Mouse (Mus musculus): ENCODE measurements around the gene Samd8. TPM values are rescaled to one million over a fixed set of nuclear protein-coding genes. Genes with fewer than 3 reads are reported as not detected.

The Samd8 gene
- total RNA-seq (2022) = 10 to 100 TPM; 73.0 to 85.3 (median 75.7) TPM

DNA sequence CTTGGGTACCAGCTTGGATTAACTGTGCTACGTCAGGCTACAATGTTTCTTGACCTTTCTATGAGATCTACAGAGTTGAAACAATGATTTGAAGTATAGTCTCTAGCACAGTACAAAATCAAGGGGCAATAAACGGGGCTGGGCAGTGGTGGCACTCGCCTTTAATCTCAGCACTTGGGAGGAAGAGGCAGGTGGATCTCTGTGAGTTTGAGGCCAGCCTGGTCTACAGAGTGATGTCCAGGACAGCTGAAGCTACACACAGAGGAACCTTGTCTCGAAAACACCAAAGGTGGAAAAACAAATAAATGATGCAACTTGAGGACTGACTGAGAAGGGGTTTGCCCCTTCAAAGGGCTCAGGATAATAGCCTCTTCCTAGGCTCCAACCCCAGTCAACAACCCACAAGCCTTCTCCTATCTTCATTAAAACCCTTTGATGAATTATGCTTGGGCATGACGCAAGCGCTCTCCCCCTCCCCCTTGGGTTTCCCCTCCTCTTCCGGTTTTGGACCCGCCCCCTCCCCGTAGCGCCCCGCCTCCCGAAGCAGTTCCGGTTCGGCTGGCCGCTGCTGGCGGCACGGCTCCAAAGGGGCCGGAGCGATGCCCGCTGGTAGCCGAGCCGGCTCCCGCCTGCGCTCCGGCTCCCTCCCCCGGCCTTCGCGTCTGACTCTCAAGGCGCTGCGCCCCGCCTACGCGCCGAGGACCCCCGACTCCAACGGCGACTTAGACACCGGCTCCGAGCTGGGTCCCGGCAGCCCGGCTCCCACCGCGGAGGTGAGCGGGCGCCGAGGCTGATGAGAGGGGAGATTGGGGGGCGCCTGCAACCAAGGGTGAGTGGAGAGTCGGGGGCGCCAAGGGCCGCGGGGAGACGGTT lies at the start of gene Samd8:
Gene Samd8 (plus strand): TSS at position 524 of the 873 bp plus-strand sequence.
- peak; percentile 70 to 75 for DNase-seq (ENCODE audit: low spot score in 2 of 2)

DNA sequence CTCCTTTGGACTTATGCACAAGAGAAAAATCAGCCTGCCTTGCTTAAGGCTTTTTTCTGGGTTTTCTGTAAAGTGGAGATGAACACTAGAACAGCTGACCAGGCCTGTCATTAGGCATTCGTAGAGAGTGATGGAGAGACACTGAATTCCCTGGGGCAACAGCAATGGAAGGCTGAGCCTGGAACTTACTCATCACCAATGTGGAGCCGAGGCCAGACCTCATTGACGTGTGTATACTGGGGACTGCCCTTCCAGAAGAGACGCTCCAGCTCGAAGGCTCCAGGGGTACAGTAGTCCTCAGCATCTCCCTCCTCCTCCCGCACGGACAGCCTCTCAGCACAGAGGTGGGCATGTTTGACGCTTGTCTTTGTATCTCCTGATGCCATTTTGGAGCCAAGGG lies 47.6 kb upstream of the Samd8 start:
- no peak for DNase-seq (ENCODE audit: low spot score in 2 of 2)

DNA sequence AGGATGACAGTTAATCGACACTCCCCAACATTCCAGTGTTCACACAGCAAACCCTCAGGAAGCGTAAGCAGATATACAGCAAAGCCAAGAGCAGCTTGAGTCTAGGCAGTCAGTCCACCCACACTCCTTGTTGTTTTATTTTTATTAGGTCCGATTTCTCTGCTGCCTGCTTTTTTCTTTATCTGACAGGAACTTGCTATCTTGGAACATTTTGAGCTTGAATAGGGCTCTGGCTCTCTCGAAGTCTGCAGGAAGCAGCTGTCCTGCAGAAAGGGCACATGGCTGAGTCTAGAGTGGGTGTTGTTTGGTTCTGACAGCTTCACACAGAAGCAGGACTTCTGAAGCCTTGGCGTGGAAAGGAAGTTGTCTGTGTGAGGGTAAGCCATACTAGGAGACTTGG lies 47.1 kb upstream of the Samd8 start:
- no peak for DNase-seq (ENCODE audit: low spot score in 2 of 2)

DNA sequence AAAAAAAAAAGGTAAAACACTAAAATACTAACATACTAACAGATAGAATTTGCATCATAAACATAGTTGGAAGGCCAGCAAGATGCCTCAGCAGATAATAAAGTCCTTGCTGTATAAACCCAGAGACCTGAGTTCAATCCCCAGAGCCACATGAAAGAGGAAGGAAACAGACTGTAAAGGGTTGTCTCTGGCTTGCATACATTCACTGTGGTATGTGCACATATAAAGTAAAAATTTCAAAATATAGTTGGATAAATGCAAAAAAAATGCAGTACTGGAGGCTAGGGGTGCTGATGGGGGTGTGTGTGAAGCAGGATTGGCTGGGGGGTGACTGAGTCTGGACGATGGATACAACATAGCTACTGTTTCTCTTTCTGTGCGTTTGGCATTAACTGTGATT lies 44.9 kb upstream of the Samd8 start:
- DNase-seq (ENCODE audit: low spot score in 2 of 2) = no peak

DNA sequence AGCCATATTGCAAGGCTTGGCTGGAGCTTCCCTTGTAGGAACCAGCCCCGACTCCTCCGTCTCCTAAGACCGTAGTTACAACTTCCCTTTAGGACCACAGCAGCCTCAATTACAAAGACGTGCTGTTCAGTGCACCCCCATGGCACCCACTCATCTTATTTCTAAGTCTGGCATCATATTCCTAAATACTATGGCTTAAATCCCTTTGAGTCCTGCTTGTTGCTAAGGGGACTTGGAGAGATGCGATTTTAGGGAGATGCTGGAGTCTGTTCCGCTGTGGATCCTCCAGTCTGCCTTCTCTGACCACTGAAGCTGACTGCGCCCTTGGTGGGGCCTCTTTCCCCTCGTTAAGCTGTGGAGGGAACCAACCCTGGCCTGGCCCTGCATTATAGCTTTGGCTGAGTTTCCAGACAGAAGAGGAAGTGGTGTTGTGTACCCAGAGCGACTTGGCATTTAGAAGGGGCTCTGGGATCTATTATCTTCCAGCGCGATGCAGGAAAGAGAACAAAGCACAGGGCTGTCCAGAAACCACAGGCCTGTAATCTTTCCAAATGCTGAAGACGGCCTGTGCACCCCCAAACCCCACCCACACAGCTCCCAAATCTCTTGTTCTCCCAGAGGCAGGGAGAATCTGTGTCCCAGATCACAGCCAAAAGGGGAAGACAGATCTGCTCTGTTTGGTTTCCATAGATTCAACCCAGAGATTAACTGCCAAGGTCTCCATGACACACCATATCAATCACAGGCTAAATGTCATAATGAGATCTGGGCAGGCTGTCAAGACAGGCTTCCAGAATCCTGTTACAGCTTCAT lies 43.4 kb upstream of the Samd8 start:
- peak in 1 of 2 experiments; percentile 47 for DNase-seq (ENCODE audit: low spot score in 2 of 2)

GRCm38 (mm10) chr14:21709545-21709944 lies 40.8 kb upstream of the Samd8 start:
- no peak for DNase-seq (ENCODE audit: low spot score in 2 of 2)

DNA sequence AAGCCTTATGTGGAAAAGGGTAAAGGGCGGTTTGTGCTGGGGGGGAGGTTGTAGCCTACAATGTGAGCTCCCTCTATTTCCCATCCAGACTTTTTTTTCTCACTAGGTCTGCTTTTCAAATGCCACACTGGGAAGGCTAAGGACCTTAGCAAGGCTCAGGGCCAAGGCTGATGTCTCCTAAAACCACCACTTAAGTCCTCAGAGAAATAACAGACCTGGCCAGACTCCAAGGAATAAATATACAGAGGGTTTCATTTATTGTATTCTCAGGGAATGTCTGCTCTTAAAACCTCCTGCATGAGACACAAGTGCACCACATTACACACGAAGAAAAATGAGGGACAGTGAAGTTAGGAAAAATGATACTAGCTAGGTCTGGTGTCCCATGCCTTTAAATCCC lies 39.1 kb upstream of the Samd8 start:
- DNase-seq (ENCODE audit: low spot score in 2 of 2) = no peak

- no peak for DNase-seq (ENCODE audit: low spot score in 2 of 2)
Measured at GRCm38 (mm10) chr14:21714486-21714885, 35.8 kb upstream of the Samd8 start, which contains the start of gene Dupd1. Gene Dupd1, minus strand, starts transcription at chr14:21714576.

GRCm38 (mm10) chr14:21719646-21720383 lies 30.5 kb upstream of the Samd8 start:
- no peak for DNase-seq (ENCODE audit: low spot score in 2 of 2)

- DNase-seq (ENCODE audit: low spot score in 2 of 2) = no peak
Measured at GRCm38 (mm10) chr14:21720430-21721205, 29.7 kb upstream of the Samd8 start.

- DNase-seq (ENCODE audit: low spot score in 2 of 2) = no peak
Measured at GRCm38 (mm10) chr14:21722021-21722698, 28.2 kb upstream of the Samd8 start.

DNA sequence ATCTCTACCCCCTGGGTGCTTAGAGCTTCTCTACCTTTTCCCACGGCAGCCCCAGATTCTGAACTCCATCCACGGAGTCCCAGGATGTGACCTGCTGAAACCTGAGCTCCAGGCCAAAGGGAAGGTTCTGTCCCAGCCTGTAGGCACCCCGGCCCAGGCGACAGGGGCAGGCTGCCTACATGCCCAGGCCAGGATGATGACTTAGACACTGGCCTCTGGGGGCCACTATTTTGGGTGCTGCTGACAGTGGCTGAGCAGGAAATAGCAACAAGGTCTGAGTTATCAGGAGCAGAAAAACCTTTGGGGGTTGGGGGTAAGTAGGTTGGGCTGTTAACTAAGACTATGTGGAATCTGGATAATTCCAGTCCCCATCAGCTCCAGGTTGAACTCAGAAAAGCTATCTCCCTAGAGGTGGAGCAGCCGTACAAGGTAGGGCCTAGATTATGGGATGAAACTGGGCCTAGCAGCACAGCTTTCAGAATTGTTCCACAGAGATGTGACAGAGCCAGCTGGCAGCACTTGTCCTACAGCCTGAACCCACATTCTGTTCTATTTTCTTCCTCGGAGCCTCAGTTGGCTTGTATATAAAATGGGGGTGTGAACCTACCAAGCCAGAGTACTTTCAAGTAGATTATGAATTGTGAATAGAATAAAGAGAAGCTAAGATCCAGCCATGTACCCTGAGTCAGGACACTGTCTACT lies 21.1 kb upstream of the Samd8 start:
- DNase-seq (ENCODE audit: low spot score in 2 of 2) = no peak

DNA sequence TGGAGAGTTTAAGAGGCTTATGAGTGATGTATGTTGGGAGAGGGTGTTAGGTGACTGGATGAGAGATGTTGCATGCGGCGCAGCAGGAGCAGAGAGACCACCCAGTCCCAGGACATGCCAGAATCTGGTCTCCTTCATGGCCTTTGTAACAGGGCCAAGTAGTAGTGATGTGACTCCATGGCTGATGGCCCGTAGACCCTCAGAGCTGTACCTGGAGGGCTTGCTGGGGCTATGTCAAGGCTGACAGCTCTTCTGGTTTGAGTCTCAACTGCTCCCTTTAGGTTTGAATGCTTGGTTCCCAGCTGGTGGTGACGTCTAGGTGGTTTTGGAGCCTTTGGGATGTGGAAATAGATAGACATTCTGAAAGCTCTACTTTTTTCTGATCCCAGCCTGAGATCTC lies 20.4 kb upstream of the Samd8 start:
- no peak for DNase-seq (ENCODE audit: low spot score in 2 of 2)

DNA sequence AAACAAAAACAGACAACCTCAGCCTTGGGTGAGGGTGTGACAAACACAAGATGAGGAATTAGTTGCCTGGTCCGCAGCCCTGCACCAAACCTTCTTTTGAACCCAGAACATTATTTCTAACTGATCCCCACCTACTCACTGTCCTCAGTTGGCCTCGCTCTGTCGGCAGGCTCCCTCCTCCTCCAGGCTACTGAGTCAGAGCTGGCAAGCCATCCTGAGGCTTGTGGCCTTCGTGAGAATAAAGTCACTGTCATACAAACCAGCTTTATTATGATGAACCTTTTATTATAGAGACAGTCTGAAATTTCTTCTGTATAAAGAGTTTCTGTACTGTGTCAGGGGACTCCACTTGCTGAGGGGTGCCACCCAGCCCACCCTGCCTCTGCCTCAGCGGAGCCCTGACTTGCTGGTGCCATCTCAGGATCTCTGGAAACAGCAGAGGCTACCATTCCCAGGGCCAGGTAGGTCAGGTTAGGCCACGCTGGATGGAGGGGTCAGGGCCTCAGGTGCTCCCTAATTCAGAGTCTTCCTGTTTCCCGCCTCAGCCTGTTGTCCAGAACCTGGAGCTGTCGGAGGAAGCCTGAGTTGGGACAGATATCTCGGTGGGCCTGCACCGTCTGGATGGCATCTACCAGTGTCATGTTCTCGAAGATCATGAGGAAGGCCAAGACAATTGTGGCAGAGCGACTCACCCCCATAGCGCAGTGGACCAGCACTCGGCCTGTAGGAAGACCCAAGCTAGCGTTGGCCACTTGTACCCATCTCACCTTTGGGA lies 17.0 kb upstream of the Samd8 start:
- DNase-seq (ENCODE audit: low spot score in 2 of 2) = no peak

DNA sequence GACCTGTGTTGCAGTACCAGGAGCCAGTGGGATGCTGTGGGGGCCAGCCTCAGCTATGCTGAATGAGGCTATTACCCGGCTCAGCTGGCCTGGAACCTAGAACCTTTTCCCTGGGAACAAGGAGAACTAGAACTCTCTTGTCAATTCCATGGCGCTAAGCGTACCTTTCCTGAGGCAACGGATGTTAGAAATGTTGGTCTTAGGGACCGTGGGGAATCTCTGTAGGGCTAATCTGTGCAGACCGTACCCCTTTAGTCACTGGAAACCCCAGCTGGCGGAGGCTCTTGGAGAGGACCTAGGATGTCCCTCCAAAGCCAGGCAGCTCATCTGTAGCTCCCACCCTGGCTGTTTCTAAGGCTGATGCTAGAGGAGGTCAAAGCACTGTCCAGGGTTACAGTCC lies 10.0 kb upstream of the Samd8 start:
- DNase-seq (ENCODE audit: low spot score in 2 of 2) = no peak

DNA sequence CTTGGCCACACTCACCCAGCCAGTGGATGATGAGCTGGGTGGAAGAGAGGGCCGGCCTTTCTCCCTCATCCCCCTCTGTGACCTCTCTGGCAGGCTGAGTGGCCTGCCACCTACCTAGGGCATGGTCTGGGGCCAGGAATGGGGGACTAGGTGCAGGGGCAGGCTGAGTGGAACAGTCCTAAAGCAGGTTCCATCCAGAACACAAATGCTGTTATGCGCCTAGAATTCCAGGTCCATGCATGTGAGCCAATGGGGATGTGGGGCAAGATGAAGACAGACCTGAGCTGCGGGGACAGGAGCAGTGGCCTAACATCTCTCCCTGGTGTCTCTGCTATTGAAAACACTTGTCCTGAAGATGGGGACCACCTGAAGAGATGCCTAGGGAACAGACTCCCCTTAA lies 9.0 kb upstream of the Samd8 start:
- no peak for DNase-seq (ENCODE audit: low spot score in 2 of 2)

GRCm38 (mm10) chr14:21741786-21742185 lies 8.5 kb upstream of the Samd8 start:
- DNase-seq (ENCODE audit: low spot score in 2 of 2) = peak in 1 of 2 experiments; percentile 85

DNA sequence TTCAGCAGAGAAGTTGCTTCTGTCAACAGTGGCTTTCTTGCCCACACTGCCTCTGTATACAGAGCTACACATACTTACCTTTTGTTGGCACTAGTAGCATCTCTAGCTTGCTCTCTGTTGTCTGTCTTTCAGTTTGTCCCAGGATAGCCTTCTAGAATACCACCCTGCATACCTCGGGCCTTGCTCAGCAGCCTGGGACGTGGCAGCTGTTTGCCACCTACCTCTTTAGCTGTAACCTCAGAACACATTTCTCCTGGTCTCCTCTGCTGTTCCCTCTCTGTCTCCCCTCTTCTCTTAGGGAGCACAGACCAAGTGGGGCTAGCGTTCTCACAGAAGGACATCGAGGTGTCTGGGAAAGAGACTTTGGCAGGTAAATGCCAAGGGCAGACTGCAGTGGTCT lies 7.9 kb upstream of the Samd8 start:
- DNase-seq (ENCODE audit: low spot score in 2 of 2) = no peak

GRCm38 (mm10) chr14:21744169-21744568 lies 6.2 kb upstream of the Samd8 start:
- DNase-seq (ENCODE audit: low spot score in 2 of 2) = no peak

Measured in left cerebral cortex, adult 8-10 months (tissue).